Mouse (Mus musculus): Measurements from ENCODE around the gene Tomm20. TPM values are rescaled to one million over a fixed set of nuclear protein-coding genes. Genes with fewer than 3 reads are reported as not detected.
"Not testable (repeated sequence)": the region's sequence is repeated elsewhere in the genome, so short reads cannot be mapped to it uniquely, and the experiment has no call there.

The Tomm20 gene
- polyA plus RNA-seq (2015; fragmentation: Nextera tagmentation; extraction: Ambion mirVana): 191 and 193 TPM in 2 replicates

DNA sequence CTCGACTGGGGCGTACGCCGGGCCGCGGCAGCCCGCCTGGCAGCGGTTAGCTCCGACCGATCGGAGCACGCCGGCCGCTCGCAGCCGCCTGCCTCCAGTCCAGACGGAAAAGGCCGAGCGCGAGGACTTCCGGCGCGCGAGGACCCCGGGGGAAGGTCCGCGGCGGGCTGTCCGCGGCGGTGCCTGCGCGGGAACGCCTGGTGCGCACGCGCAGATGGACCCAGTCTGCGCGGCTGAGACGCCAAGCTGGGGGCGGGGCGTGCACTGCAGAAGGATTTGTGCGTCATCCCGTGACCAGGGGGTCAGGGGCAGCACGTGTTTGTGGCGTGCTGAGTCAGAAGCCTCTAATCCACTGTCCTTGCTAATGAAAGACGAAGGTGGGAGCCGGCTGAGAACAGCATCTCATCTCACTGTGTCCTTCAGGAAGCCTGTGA lies at the start of gene Tomm20:
TSS of gene Tomm20 (minus strand) at position 115 of the 434 bp plus-strand sequence.
- Histone ChIP-seq H3K4me3 (replicated peaks; ENCODE audit: low read length) (peak within 1 kb of the TSS; percentile 87), H3K9ac (replicated peaks; ENCODE audit: low read depth, low read length) (peak within 1 kb of the TSS; percentile 88), H3K27me3 (replicated peaks; ENCODE audit: control insufficient read depth, insufficient read depth, low read length) (no peaks in the 10 kb centered on the region), H3K4me1 (replicated peaks; ENCODE audit: control insufficient read depth, insufficient read depth, low read length) (peaks cover 26% of the 10 kb centered on the region), H3K9me3 (ENCODE audit: control insufficient read depth, low read length) (no peaks in the 10 kb centered on the region), H3K27ac (ENCODE audit: low read length) (peak within 1 kb of the TSS; percentile 81), H3K4me2 (ENCODE audit: low read length) (peak within 1 kb of the TSS; percentile 66), H3K36me3 (ENCODE audit: control insufficient read depth, insufficient read depth) (peaks cover 8% of the 10 kb centered on the region; the same call in 1 of the 2 replicates)
- under 1% methylated on average over 48 of the region's 48 CpGs for WGBS
- peak; percentile 93 for ATAC-seq

GRCm38 (mm10) chr8:126994506-126994905 lies 48.9 kb upstream of the Tomm20 start:
- Histone ChIP-seq H3K9me3 (ENCODE audit: control insufficient read depth, low read length) (no peaks in the 10 kb centered on the region), H3K4me3 (replicated peaks; ENCODE audit: low read length) (no peak overlapping the region), H3K27ac (ENCODE audit: low read length) (no peak overlapping the region), H3K4me2 (ENCODE audit: low read length) (no peak overlapping the region), H3K9ac (replicated peaks; ENCODE audit: low read depth, low read length) (no peak overlapping the region), H3K36me3 (ENCODE audit: control insufficient read depth, insufficient read depth) (no peaks in the 10 kb centered on the region), H3K4me1 (replicated peaks; ENCODE audit: control insufficient read depth, insufficient read depth, low read length) (no peaks in the 10 kb centered on the region), H3K27me3 (replicated peaks; ENCODE audit: control insufficient read depth, insufficient read depth, low read length) (no peaks in the 10 kb centered on the region)
- no peak for ATAC-seq
- WGBS: 32% methylated on average over 1 of the region's 1 CpGs

- H3K27ac ChIP-seq (ENCODE audit: low read length): no peak overlapping the region
- H3K9ac ChIP-seq (replicated peaks; ENCODE audit: low read depth, low read length): no peak overlapping the region
- ATAC-seq: no peak
- H3K4me1 ChIP-seq (replicated peaks; ENCODE audit: control insufficient read depth, insufficient read depth, low read length): no peaks in the 10 kb centered on the region
- no peak overlapping the region for H3K4me2 ChIP-seq (ENCODE audit: low read length)
- H3K4me3 ChIP-seq (replicated peaks; ENCODE audit: low read length): no peak overlapping the region
- 83% methylated on average over 5 of the region's 5 CpGs for WGBS
- H3K36me3 ChIP-seq (ENCODE audit: control insufficient read depth, insufficient read depth): no peaks in the 10 kb centered on the region
- H3K27me3 ChIP-seq (replicated peaks; ENCODE audit: control insufficient read depth, insufficient read depth, low read length): no peaks in the 10 kb centered on the region
- no peaks in the 10 kb centered on the region for H3K9me3 ChIP-seq (ENCODE audit: control insufficient read depth, low read length)
These were observed 43.9 kb upstream of the Tomm20 start for GRCm38 (mm10) chr8:126989363-126990153.

DNA sequence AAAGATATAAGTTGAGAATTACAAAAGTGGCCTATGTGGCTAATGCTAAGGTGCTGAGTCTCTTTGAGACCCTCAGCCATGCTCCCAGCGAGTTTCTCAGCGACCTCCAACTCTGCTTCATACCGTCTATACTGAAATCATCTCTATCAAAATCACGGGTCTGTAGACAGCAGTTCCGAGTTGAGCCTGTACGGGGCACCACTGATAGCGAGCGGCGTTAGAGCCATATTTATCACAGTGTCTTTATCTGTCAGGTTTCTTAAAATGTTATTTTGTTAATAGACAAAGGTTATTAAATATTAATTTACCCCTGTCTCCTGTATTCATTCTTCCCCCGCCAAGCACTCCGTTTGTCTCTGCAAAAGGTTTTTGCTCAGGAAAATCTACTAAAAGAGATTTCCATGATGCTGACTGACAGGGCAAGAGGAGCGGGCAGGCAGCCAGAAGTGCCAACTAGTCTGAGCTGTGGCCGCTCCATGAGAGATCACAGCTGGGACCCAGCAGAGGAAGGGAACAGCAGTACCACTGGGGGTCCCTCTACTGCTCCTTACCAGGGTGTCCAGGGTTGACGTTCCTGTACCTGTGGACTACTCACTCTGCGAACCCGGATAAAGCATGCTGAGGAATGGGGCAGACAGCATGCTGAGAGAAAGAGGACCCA lies 42.8 kb upstream of the Tomm20 start:
- Histone ChIP-seq H3K4me3 (replicated peaks; ENCODE audit: low read length) (no peak overlapping the region), H3K4me1 (replicated peaks; ENCODE audit: control insufficient read depth, insufficient read depth, low read length) (no peaks in the 10 kb centered on the region), H3K9ac (replicated peaks; ENCODE audit: low read depth, low read length) (no peak overlapping the region), H3K4me2 (ENCODE audit: low read length) (no peak overlapping the region), H3K27ac (ENCODE audit: low read length) (no peak overlapping the region), H3K36me3 (ENCODE audit: control insufficient read depth, insufficient read depth) (no peaks in the 10 kb centered on the region), H3K9me3 (ENCODE audit: control insufficient read depth, low read length) (no peaks in the 10 kb centered on the region), H3K27me3 (replicated peaks; ENCODE audit: control insufficient read depth, insufficient read depth, low read length) (no peaks in the 10 kb centered on the region)
- no peak for ATAC-seq
- 61% methylated on average over 16 of the region's 16 CpGs for whole genome bisulfite sequencing

DNA sequence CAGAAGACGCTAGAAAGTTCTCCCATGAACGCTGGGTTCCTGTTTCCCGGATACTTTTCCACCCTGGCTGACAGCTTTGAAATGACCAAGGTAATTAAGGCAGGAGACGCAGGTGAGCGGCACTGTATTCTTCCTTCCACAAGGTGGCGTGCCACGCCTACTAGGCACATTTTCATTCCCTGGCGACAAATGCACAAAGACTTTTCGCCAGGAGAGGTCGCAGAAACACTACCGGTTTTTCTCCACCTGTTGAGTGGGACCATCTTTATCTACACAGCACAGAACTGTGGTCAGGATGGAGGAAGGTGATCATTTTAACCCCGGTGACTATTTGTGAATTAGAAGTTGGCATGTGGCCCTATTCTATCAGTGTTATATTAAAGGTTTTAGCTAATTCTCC lies 40.9 kb upstream of the Tomm20 start:
- no peak overlapping the region for H3K4me3 ChIP-seq (replicated peaks; ENCODE audit: low read length)
- no peaks in the 10 kb centered on the region for H3K27me3 ChIP-seq (replicated peaks; ENCODE audit: control insufficient read depth, insufficient read depth, low read length)
- H3K36me3 ChIP-seq (ENCODE audit: control insufficient read depth, insufficient read depth): no peaks in the 10 kb centered on the region
- WGBS: 2% methylated on average over 12 of the region's 12 CpGs
- H3K9me3 ChIP-seq (ENCODE audit: control insufficient read depth, low read length): no peaks in the 10 kb centered on the region
- H3K4me2 ChIP-seq (ENCODE audit: low read length): no peak overlapping the region
- no peaks in the 10 kb centered on the region for H3K4me1 ChIP-seq (replicated peaks; ENCODE audit: control insufficient read depth, insufficient read depth, low read length)
- H3K27ac ChIP-seq (ENCODE audit: low read length): no peak overlapping the region
- H3K9ac ChIP-seq (replicated peaks; ENCODE audit: low read depth, low read length): no peak overlapping the region
- ATAC-seq: peak; percentile 45; the same call in 1 of the 2 replicates

DNA sequence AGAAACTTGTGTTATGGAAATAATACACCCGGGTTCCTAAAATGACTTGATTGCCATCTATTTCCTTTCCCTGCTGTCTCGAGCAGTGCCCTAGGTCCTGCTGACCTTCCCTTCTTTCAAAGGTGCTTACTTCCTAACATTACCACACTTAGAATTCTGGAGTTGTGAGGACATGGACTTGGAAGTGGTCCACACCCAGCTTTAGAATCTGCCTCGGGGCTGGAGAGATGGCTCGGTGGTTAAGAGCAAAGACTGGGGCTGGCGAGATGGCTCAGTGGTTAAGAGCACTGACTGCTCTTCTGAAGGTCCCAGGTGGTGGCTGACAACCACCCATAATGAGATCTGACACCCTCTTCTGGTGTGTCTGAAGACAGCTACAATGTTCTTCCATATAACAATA lies 34.4 kb upstream of the Tomm20 start:
- Histone ChIP-seq H3K36me3 (ENCODE audit: control insufficient read depth, insufficient read depth) (no peaks in the 10 kb centered on the region), H3K4me1 (replicated peaks; ENCODE audit: control insufficient read depth, insufficient read depth, low read length) (0 out of 2 replicates have a peak, but pooled peaks cover 2% of the 10 kb centered on the region), H3K27ac (ENCODE audit: low read length) (no peak overlapping the region), H3K9me3 (ENCODE audit: control insufficient read depth, low read length) (no peaks in the 10 kb centered on the region), H3K4me2 (ENCODE audit: low read length) (no peak overlapping the region), H3K27me3 (replicated peaks; ENCODE audit: control insufficient read depth, insufficient read depth, low read length) (peaks cover 6% of the 10 kb centered on the region; the same call in 1 of the 2 replicates), H3K9ac (replicated peaks; ENCODE audit: low read depth, low read length) (no peak overlapping the region), H3K4me3 (replicated peaks; ENCODE audit: low read length) (no peak overlapping the region)
- ATAC-seq: no peak
- WGBS: 65% methylated on average over 5 of the region's 5 CpGs

DNA sequence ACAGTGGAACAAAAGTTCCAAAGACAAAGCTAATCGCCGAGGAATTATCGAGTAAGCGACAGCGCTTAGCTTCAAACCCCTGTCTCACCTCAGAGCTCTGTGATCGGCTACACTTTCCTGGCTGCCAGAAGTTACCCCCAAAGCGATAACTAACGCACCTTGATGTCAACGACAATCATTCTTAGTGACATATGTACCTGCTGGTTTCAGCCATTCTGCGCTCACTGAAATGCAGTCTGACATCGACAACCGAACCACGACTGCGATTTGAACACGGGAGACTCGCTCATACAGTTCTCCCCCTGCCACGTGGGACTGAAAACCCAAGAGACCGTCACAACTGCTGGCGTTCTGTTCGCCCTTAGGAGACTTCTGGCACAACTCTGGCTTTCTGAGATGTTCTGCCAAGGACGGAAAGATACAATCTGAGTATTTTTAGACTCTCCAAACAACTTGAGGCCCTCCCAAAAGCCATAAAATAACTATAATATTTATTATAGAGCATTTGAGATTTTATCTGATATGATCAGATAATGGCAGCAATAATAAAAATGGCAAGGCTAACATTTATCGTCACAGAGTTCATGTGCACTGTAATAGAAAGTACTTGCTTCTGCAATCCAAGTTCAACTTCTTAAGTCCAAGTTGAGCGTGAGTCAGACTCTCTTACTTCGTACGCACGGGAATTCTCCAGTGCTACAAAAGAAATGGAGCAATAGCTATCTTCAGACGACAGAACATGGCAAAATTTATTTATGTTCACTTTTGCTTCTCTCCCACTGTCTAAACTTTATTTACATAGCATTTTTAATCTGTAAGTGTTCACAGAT lies 33.7 kb upstream of the Tomm20 start:
- peak overlapping the region; percentile 25 for H3K4me3 ChIP-seq (replicated peaks; ENCODE audit: low read length)
- 23% methylated on average over 27 of the region's 27 CpGs for WGBS
- peak overlapping the region; percentile 30; the same call in 1 of the 2 replicates for H3K4me2 ChIP-seq (ENCODE audit: low read length)
- H3K27me3 ChIP-seq (replicated peaks; ENCODE audit: control insufficient read depth, insufficient read depth, low read length): peaks cover 6% of the 10 kb centered on the region; the same call in 1 of the 2 replicates
- no peaks in the 10 kb centered on the region for H3K36me3 ChIP-seq (ENCODE audit: control insufficient read depth, insufficient read depth)
- H3K9ac ChIP-seq (replicated peaks; ENCODE audit: low read depth, low read length): no peak overlapping the region
- no peak overlapping the region for H3K27ac ChIP-seq (ENCODE audit: low read length)
- ATAC-seq: no peak
- no peaks in the 10 kb centered on the region for H3K9me3 ChIP-seq (ENCODE audit: control insufficient read depth, low read length)
- H3K4me1 ChIP-seq (replicated peaks; ENCODE audit: control insufficient read depth, insufficient read depth, low read length): 0 out of 2 replicates have a peak, but pooled peaks cover 2% of the 10 kb centered on the region

- WGBS: 34% methylated on average over 2 of the region's 3 CpGs
- H3K27ac ChIP-seq (ENCODE audit: low read length); H3K9ac ChIP-seq (replicated peaks; ENCODE audit: low read depth, low read length); ATAC-seq; H3K4me3 ChIP-seq (replicated peaks; ENCODE audit: low read length); H3K27me3 ChIP-seq (replicated peaks; ENCODE audit: control insufficient read depth, insufficient read depth, low read length); H3K36me3 ChIP-seq (ENCODE audit: control insufficient read depth, insufficient read depth); H3K4me1 ChIP-seq (replicated peaks; ENCODE audit: control insufficient read depth, insufficient read depth, low read length); H3K4me2 ChIP-seq (ENCODE audit: low read length); H3K9me3 ChIP-seq (ENCODE audit: control insufficient read depth, low read length): not testable (repeated sequence)
These were observed 32.9 kb upstream of the Tomm20 start for GRCm38 (mm10) chr8:126978535-126978934.

DNA sequence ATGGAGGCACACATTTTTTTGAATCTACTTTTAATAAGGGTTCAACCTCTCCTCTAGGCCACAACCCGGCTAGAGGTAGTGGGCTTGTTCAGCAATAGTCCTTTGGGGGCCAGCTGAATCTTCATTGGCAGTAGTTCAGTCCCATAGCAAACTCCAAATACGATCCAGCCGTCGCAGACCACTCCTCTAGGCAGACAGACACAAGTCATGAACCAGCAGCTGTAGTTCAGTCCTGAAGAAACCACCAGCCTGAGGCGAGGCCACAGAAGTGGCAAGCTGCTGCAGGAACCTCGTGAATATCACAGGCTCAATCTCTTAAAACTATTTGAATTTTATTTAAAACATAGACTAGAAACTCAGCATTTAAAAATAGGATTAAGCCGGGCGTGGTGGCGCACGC lies 32.4 kb upstream of the Tomm20 start:
- 79% methylated on average over 10 of the region's 10 CpGs for WGBS
- Histone ChIP-seq H3K9me3 (ENCODE audit: control insufficient read depth, low read length) (no peaks in the 10 kb centered on the region), H3K27me3 (replicated peaks; ENCODE audit: control insufficient read depth, insufficient read depth, low read length) (peaks cover 6% of the 10 kb centered on the region; the same call in 1 of the 2 replicates), H3K4me1 (replicated peaks; ENCODE audit: control insufficient read depth, insufficient read depth, low read length) (0 out of 2 replicates have a peak, but pooled peaks cover 2% of the 10 kb centered on the region), H3K4me2 (ENCODE audit: low read length) (no peak overlapping the region), H3K4me3 (replicated peaks; ENCODE audit: low read length) (no peak overlapping the region), H3K9ac (replicated peaks; ENCODE audit: low read depth, low read length) (no peak overlapping the region), H3K36me3 (ENCODE audit: control insufficient read depth, insufficient read depth) (no peaks in the 10 kb centered on the region), H3K27ac (ENCODE audit: low read length) (no peak overlapping the region)
- ATAC-seq: no peak
